Mouse (Mus musculus): Measurements from ENCODE around the gene Srrt.

Srrt gene

DNA sequence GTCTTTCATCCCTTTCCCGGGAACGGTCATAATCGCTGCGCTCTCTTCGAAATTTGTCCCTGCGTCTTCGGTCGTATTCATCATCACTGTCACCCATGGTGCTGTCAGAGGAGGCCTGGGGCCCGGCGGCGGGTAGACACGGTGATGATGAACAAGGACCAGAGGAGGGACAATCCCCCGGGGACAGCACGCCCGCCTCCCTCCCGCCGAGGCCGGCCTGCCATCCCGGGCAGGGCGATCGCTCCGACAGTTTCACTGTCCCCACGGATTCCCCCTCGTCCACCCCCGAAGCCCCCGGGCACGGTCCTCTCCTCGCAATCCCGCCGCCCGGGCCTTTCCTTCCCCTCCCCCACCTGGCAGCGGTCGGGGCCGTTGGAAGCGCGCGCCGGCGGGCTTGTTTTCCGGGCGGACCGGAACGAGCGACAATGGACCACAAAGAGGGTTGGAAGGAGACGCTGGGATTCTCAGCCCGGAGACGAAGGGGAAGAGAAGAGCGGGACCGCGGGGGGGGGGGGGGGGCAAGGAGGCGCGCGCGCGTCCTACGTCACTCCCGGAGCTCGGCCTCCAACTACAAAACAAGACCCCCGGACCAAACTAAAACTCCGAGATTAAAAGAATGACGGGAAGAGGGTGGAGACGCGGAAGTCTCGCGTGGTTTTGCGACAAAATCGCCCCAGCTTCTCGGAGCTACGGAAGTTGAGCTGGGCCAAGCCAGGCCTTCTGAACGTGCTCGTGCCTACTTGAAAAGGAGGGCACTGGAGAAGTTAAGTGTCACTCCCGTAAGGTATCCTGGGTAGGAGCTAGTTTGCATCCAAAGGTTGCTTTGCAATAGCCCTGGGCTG is at the start of gene Srrt:
Srrt (minus strand) TSS at position 604 of the 842 bp plus-strand sequence.
- peak; percentile 87 to 93 for DNase-seq (ENCODE audit: low spot score in 2 of 2)

DNA sequence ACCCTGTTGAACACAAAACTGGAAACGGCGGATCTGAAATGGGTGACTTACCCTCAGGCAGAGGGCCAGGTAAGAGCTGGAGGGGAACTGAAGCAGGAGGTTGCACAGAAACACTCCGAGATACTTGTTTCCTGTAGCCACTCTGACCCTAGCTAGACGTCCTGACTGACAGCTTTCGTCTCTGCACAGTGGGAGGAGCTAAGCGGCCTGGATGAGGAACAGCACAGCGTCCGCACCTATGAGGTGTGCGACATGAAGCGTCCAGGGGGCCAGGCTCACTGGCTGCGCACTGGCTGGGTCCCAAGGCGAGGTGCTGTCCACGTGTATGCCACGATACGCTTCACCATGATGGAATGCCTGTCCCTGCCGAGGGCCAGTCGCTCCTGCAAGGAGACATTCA is 46.6 kb upstream of the Srrt start:
- no peak for DNase-seq (ENCODE audit: low spot score in 2 of 2)

DNA sequence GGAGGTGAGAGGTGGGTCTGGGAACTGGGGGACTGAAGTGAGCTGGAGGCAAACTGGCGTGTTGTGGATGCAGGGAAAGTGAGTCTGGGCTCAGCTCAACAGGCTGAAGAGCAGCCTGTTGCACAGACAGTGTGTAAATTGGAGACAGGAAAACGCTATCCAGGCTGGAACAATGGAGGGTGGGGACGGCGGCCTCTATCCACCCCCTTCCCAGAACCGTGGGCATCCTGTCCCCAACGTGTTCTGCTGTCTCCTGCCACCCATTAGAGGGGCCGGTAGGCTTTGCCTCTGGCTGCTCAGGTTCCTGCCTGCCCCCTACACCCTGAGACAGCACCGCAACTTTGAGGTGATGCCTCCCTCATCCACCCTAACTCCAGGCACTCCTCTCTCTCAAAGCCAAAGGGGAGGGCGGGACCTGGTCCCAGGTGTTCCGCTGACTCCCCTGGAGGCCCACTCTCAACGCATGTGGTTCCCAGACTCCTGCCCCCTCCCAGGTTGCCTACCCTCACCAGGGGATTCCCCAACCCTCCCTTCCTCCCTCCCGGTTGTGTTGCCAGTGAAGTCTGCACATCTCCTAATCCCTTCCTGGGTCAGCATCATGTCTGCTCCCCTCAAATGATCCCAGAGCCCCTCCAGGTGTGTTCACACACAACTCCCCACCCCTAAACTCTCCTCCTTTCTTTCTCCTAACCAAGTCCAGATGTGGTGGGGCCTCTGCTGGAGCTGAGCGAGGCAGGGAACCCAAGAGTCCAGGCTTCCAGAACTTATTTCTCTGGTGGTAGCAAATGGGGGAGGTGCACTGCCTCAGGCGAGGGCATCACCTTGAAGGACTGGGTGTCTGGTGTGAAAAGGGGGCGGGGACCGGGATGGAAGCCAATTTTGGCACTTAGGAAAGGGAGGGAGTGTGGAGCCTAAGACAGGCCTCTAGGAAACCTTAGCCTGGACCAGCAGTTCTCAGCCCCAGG is 44.8 kb upstream of the Srrt start:
- DNase-seq (ENCODE audit: low spot score in 2 of 2), result no peak

DNA sequence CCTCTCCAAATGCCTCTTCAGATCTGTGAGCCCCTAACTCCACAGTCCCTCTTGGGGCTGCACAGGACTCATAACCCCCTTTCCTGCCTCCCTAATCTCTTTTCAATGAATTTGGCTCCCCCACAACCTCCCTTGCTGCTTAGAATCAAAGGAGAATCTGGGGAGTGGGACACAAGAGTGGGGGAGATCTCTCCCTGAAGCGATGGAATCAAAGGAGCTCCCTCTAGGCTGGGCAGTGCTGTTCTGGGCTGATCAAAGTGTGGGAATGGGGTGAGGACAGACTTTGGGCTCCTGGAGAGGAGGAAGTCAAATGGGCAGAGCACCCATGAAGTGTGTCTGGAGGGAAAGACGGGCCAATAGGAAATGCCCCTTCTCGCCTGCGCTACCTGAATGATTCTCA is 43.9 kb upstream of the Srrt start:
- DNase-seq (ENCODE audit: low spot score in 2 of 2), result peak in 1 of 2 experiments; percentile 52

DNA sequence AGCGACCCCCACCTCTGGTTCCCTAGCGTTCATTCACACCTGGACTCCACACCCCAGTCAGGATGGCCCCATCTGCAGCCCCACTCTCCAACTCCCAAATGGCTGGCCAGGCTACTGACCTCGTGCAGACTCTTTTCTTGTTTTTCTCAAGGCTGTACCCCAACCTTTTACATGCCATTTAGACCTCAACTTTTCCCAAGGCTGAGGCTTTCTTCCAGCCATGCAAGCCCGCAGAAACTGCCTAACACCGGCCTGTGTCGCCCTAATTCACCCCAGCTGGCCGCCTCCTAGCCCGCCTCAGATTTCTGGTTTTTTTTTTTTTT is 43.5 kb upstream of the Srrt start:
- no peak for DNase-seq (ENCODE audit: low spot score in 2 of 2)

DNA sequence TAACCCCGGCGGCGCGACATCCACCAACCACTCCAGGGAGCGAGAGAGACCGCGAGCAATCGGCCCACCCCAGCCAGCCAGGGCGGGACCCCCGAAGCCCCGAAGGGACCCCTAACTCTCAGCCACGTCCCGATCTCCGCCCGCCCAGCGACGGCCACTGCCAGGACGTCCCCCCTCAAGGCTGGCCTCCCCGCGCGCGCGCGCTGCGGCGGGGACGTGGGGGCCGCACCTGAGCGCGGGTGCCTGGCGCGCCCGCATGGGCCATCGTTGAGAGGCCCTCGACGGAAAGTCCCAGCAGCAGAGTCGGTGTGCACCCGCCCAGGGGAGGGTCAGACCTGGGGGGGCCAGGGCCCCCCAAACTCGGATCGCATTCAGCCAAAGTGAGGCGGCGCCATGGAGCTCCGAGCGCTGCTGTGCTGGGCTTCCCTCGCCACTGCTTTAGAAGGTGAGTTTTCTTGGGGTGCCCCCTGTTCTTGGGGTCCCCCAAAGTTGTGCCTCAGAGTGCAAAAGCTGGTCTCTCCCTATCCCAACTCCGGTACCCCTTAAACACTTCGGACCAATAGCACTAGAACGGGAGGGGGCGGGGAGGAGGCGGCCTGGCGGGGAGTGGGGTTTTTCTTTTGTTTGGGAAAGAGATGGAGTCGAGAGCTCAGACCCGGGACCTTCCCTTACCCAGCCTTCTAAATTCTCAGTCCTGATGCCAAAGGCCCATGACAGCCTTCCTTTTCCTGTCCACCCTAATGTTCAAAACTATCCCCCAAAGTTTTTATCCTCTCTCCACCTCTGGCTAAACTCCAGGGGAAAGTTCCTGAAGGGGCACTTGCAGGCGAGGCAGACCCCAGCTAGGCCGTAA is 43.0 kb upstream of the Srrt start:
- no peak for DNase-seq (ENCODE audit: low spot score in 2 of 2)

DNA sequence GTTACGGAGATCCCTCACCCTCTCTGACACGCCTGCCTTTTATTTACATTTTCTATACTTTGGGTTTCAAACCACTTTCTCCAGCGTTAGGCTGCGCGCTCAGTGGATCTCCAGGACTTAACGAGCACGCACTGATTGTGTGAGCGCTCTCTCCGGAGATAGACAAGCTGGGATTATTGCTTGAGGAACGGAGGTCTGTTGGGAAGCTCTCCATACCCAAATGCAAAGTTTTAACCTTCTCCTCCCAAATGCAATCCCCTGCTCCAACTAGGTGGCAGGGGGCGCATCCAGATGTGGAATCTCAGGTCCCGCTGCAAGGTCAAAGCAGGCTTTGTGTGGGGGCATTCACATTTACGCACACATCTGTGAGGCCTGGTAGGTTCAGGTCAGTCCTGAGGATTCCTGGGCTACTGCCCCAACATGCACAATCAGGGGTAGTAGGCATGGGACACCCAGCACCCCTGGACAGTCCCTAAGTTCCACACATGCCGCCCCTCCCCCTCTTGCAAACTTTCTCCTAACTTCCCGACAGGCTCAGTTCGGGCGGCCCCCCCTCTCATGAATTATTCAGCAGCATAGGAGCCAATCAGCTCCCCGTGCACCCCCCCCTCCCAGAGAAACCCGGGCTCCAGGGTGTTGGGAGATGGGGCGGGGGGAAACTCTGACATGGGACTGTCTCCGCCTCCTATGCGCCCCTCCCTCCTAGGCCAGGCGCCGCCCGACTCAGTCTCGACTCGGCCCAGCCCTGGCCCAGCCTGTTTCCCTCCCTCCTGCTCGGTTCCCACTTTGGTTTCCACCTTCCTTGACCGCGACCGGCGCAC is 42.1 kb upstream of the Srrt start, which contains the start of gene Ephb4:
Ephb4 (plus strand) TSS at position 726 of the 821 bp plus-strand sequence.
- peak in 1 of 2 experiments; percentile 32 for DNase-seq (ENCODE audit: low spot score in 2 of 2)

DNA sequence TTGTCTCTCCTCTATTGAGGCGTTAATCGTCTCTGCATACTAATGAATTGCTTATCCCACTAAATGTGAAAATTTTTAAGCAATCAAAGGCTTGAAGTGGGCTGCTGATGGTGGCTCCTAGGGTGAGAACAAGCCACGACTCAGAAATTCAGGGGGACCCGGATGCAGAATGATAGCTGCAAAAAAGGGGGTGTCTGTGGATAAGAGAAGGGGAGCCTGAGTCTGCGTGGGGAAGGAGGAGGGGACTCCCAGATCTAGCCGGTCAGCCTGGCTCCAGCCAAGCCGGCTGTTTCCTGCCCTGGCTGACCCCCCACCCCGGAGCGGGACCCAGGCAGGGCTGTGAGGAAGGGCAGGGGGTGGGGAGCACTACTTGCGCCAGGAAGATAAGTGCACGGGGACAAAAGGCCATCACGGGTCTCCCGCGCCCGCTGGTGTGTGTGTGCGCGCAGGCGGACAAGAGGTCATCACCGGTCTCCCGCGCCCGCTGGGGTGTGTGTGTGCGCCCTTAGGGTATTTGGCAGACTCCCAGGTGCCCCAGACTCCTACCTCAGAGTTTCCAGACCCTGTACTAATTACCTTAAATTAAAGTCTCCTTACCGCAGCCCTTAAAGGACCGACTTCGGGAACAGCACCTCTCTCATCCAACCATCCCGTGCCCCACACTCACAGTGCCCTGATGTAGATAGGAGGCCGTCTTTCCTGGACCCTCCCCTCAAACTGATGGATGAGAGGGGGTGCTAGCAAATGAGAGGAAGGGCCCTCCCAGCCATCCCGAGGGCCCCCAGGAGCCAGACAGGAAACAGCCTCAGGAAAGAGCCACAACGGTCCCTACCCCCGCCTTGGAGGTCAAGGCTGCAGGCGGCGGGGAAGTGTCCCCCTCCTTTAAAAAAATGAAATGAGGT is 41.3 kb upstream of the Srrt start:
- peak in 1 of 2 experiments; percentile 31 for DNase-seq (ENCODE audit: low spot score in 2 of 2)

DNA sequence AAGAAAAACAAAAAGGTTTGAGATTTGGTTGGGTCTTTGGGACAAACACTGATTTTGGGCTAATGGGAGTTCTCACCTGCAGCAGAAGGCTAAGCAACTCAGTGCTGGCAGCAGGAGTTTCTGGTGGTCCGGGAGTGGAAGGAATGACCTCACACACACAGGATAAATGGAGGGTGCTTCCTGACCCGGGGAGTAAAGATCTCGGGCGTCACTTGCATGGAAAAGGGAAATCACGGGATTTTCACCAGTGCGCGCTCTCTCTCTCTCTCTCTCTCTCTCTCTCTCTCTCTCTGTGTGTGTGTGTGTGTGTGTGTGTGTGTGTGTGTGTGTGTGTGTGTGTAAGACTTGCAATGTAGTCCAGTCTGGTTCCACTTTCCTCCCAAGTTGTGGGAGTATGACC is 40.4 kb upstream of the Srrt start:
- no peak for DNase-seq (ENCODE audit: low spot score in 2 of 2)

DNA sequence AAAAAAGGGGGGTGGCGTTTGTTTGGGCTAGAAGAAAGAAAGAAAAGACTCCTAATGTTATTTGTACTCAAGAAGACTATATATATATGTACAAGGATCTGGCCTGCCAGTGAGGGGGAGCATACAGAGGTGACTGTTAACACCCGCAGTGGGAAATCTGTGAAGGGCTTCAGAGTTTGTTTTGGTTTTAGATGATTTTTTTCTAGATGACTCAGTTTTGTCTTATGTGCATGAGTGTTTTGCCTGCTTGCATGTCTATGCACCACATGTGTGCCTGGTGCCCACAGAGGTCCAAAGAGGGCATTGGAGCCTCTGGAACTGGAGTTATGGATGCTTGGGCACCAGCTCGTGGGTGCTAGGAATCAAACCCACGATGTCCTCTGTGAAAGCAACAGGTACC is 39.5 kb upstream of the Srrt start:
- no peak for DNase-seq (ENCODE audit: low spot score in 2 of 2)

DNA sequence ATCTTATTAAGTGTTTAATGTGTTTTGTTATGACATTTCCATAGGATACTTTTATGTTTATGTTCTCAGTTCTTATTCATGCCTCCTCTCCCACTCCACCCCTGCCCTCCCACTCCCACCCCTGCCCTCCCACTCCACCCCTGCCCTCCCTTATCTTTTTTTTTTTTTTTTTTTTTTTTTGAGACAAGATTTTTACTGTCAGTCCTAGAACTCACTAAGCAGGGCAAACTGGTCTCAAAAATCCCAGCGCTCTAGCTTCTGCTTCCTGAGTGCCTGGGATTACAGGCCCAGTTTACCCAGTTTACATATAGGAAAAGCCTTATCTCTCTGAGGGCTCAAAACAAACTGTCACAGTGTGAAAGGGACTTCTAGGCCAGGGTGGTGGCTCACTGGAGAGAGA is 38.9 kb upstream of the Srrt start:
- no peak for DNase-seq (ENCODE audit: low spot score in 2 of 2)

DNA sequence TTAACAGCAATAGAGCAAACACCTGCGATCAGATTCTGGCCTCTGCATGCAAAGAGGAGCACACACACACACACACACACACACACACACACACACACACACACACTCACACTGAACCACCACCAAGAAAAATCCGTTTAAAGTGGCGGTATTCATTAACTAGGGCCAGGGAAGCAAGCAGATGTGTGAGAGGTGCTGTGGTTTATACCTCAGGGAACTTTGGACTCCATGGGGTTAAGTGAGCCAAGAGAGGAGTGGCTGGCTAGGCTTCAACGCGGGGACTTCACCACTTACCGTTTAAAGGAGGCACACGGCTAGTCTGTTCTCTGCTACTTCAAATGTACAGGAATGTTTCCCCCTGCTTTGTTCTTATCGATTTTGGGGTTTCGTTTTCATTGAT is 38.3 kb upstream of the Srrt start:
- DNase-seq (ENCODE audit: low spot score in 2 of 2), result no peak

DNA sequence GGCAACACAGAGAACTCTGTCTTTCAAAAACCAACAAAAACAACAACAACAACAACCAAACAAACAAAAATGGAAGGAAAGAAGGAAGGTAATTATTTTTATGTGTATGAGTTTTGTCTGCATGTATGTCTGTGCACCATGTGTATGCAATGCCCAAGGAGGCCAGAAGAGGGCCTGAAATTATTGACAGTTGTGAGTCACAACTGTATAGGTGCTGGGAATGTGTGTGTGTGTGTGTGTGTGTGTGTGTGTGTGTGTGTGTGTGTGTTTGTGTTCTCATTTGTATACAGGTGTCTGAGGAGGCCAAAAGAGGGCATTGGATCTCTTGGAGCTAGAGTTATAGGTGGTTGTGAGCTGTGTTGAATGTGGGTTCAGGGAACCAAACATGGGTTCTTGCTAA is 36.4 kb upstream of the Srrt start:
- peak in 1 of 2 experiments; percentile 55 for DNase-seq (ENCODE audit: low spot score in 2 of 2)

DNA sequence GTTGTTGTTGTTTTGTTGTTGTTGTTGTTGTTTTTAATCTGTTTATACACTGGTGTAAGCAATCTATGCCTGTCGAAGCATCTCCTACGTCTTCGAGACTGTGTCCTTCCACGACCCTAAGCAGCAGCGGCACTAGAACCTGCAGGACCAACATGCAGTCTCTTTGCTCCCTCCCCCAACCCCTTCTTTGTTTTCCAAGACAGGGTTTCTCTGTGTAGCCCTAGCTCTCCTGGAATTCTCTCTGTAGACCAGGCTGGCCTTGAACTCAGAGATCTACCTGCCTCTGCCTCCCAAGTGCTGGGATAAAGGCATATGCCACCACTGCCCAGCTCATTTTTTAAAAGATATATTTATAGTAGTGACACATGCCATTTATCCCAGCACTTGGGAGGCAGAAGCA is 35.9 kb upstream of the Srrt start:
- DNase-seq (ENCODE audit: low spot score in 2 of 2), result peak in 1 of 2 experiments; percentile 55

DNA sequence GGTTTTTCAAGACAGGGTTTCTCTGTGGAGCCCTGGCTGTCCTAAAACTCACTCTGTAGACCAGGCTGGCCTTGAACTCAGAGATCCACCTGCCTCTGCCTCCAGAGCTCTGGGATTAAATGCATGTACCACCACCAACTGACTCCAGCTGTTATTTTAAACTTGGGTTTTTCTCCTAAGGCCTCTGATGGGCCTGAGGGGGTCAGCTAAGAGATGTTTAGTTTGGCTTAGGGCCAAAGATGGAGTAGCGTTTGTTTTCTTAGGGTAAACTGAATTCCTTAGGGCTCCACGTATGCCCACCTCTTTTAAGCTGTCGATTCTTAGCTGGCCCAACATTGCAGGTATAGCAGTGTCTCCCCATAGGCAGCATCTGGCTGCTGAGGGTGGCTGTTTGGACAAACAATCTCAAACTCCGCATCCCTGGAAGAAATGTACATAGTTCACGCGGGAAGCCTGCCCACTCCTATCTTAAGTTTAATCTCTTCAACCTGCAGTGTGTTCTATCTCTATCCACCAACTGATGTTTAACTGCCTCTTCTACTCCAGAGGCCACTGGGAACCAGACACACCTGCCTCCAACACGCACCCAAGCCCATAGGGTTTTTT is 35.0 kb upstream of the Srrt start:
- no peak for DNase-seq (ENCODE audit: low spot score in 2 of 2)

DNA sequence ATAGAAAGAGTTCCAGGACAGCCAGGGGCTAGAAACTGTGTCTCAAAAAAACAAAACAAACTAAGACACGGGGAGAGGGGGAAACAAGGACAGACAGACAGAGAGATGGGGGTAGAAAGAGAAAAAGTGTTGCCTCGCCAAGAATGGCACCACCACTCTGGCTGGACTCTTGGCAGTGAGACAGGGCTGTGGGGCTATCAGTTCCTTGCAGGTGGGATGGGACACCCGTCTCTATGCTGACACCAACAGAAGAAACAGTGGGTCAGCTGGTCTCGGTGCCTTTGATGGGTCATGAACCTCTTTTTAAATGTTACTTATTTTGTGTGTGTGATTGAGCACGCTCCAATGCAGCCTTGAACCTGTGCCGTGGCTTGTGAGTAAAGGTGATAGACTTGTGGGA is 32.7 kb upstream of the Srrt start:
- DNase-seq (ENCODE audit: low spot score in 2 of 2), result peak in 1 of 2 experiments; percentile 39

DNA sequence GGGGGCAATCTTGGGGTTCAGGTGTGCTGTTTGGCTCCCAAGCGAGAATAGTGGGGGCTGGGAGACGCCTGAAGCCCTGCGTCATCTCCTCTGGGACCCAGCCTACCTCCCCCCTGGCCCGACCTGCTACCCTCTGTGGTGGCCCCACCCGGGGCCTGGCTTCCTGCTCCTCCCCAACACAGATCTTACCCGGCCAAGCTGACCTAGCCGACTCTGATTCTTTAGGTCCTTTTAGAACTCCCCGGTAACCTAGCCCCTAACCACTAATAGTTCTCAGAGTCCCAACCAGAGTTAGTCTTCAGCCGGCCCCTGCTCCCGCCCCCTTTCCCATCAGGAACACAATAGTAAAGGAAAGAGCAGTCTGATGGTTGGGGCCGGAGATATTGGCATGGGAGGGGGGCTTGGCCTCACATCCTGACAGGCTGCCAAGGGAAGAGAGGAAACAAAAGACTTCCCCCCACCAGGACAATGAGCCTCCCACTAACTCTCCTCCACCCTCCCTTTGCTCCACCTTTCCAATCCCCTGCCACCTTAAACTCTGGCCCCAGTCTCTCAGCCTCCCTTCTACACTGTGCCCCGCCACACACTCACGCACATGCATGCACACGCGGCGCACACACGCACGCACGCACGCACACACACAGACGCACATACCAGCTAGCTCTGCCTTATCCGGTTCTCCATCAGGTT is 32.0 kb upstream of the Srrt start:
- peak in 1 of 2 experiments; percentile 41 for DNase-seq (ENCODE audit: low spot score in 2 of 2)

DNA sequence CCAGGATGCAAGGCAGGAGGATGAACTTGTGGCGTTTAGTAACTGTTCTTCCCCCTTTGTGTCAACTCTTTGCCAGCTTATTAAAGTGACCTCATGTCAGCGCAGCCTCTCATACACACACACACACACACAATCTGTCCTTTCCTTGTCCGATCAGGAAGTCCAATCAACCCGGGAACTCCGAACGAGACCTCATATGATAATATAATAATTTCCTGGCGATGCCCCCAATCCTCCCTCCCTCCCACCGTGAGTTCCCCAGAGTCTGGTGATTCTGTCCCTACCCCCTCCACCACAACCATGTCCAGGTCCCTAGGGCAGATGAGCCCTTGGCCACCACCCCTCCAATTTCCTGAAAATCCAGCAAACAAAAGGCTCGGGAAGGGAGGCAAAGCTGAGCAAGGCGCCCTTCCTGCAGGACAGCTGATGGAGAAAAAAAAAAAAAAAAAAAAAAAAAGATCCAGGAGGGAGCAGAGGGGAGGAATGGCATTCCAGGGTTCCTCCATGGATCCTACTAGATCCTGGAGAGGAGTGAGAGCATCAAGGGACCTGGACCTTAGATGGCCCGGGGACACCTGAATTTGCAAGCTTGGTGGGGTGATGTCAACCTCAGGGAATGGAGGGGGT is 31.3 kb upstream of the Srrt start:
- DNase-seq (ENCODE audit: low spot score in 2 of 2), result no peak
